Mouse (Mus musculus): ENCODE data around the gene Ndufaf1. TPM values are rescaled to one million over a fixed set of nuclear protein-coding genes. Genes with fewer than 3 reads are reported as not detected.
"Not testable (repeated sequence)": the region's sequence is repeated elsewhere in the genome, so short reads cannot be mapped to it uniquely, and the experiment has no call there.

The Ndufaf1 gene
- total and polyA plus RNA-seq, 3 experiments = 2.8 to 44.5 (median 32.5) TPM

DNA sequence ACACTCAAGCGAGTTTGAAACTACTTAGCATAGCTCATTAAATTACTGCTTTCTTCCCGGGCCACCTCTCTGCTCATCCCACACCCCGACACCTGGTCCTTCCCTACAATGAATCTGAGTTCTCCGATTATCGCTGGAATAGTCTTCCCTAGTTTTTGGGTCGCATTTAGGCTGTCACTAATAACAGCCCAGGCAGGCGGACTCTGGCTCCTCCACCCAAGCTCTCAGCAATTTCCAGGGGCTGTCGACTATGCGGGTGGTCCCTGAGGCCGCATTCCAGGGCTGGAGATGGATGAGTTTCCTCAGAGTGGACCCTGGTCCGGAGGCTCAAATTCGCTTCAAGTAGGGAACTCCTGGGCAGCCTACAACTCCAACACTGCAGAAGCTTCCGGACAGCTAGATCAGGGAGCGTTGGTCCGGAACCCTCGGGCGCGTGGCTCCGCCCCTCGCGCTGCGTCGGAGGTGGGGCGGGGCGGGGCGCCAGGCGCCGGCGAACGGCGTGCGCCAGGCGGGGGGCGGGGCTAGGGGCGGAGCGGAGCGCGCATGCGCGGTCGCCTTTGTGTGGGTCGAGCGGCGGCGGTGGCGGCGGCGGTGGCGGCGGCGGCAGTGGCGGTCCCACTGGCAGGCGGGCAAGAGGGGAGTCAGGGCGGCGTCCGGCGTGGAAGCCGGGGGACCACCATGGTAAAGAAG is 12.0 kb upstream of the Ndufaf1 start, which contains the start of gene Rtf1:
Gene Rtf1 (plus strand): TSS at position 544 of the 690 bp plus-strand sequence.
- H3K27me3 ChIP-seq (ENCODE audit: insufficient read depth, low read length) = no peaks in the 10 kb centered on the region
- TF ChIP-seq CTCF (IDR thresholded peaks at IDR 0.05; ENCODE audit: low read depth, low read length) (no peak), GATA2 (IDR thresholded peaks at IDR 0.05; ENCODE audit: borderline replicate concordance, low read depth, low read length) (no peak), TAL1 (conservative IDR thresholded peaks at IDR 0.05; ENCODE audit: low read depth, low read length) (no peak), POLR2AphosphoS5 (IDR thresholded peaks at IDR 0.05; ENCODE audit: insufficient replicate concordance, low read depth, low read length) (no peak), GATA1 (IDR thresholded peaks at IDR 0.05; ENCODE audit: borderline replicate concordance, low read length) (no peak)
- peak; percentile 77 for DNase-seq (ENCODE audit: low spot score)
- H3K4me3 ChIP-seq (ENCODE audit: low read depth, low read length) = peak within 1 kb of the TSS; percentile 99
- peak; percentile 92 for ATAC-seq (ENCODE audit: extremely low read depth, insufficient number of reproducible peaks, low FRiP score, poor library complexity, severe bottlenecking)
- peaks cover 19% of the 10 kb centered on the region for H3K36me3 ChIP-seq (replicated peaks)
- peaks cover 20% of the 10 kb centered on the region for H3K4me1 ChIP-seq (ENCODE audit: insufficient read depth, low read depth, low read length)
- H3K9me3 ChIP-seq (replicated peaks) = no peaks in the 10 kb centered on the region

- no peaks in the 10 kb centered on the region for H3K36me3 ChIP-seq (replicated peaks)
- DNase-seq (ENCODE audit: low spot score) = no peak
- peaks cover 7% of the 10 kb centered on the region for H3K4me1 ChIP-seq (ENCODE audit: insufficient read depth, low read depth, low read length)
- TF ChIP-seq GATA1 (IDR thresholded peaks at IDR 0.05; ENCODE audit: borderline replicate concordance, low read length) (no peak), GATA2 (IDR thresholded peaks at IDR 0.05; ENCODE audit: borderline replicate concordance, low read depth, low read length) (no peak), POLR2AphosphoS5 (IDR thresholded peaks at IDR 0.05; ENCODE audit: insufficient replicate concordance, low read depth, low read length) (no peak), TAL1 (conservative IDR thresholded peaks at IDR 0.05; ENCODE audit: low read depth, low read length) (no peak), CTCF (IDR thresholded peaks at IDR 0.05; ENCODE audit: low read depth, low read length) (no peak)
- H3K27me3 ChIP-seq (ENCODE audit: insufficient read depth, low read length) = no peaks in the 10 kb centered on the region
- H3K9me3 ChIP-seq (replicated peaks) = no peaks in the 10 kb centered on the region
- H3K4me3 ChIP-seq (ENCODE audit: low read depth, low read length) = no peak overlapping the region
- no peak for ATAC-seq (ENCODE audit: extremely low read depth, insufficient number of reproducible peaks, low FRiP score, poor library complexity, severe bottlenecking)
These were observed 6.4 kb upstream of the Ndufaf1 start for GRCm38 (mm10) chr2:119669010-119669409.

GRCm38 (mm10) chr2:119665744-119666143 is 3.1 kb upstream of the Ndufaf1 start:
- not testable (repeated sequence) for DNase-seq (ENCODE audit: low spot score); H3K27me3 ChIP-seq (ENCODE audit: insufficient read depth, low read length); H3K9me3 ChIP-seq (replicated peaks); ATAC-seq (ENCODE audit: extremely low read depth, insufficient number of reproducible peaks, low FRiP score, poor library complexity, severe bottlenecking); H3K4me3 ChIP-seq (ENCODE audit: low read depth, low read length); H3K36me3 ChIP-seq (replicated peaks)
- H3K4me1 ChIP-seq (ENCODE audit: insufficient read depth, low read depth, low read length) = peaks cover 17% of the 10 kb centered on the region

GRCm38 (mm10) chr2:119644254-119644653 is 18.4 kb downstream of the Ndufaf1 start:
- peaks cover 76% of the 10 kb centered on the region for H3K36me3 ChIP-seq (replicated peaks)
- no peaks in the 10 kb centered on the region for H3K27me3 ChIP-seq (ENCODE audit: insufficient read depth, low read length)
- peaks cover 19% of the 10 kb centered on the region for H3K4me1 ChIP-seq (ENCODE audit: insufficient read depth, low read depth, low read length)
- ATAC-seq (ENCODE audit: extremely low read depth, insufficient number of reproducible peaks, low FRiP score, poor library complexity, severe bottlenecking) (no peak), DNase-seq (ENCODE audit: low spot score) (no peak)
- no peak for TF ChIP-seq GATA2 (IDR thresholded peaks at IDR 0.05; ENCODE audit: borderline replicate concordance, low read depth, low read length)
- TF ChIP-seq TAL1 (conservative IDR thresholded peaks at IDR 0.05; ENCODE audit: low read depth, low read length) = no peak
- no peak for TF ChIP-seq GATA1 (IDR thresholded peaks at IDR 0.05; ENCODE audit: borderline replicate concordance, low read length)
- TF ChIP-seq POLR2AphosphoS5 (IDR thresholded peaks at IDR 0.05; ENCODE audit: insufficient replicate concordance, low read depth, low read length) = no peak
- TF ChIP-seq CTCF (IDR thresholded peaks at IDR 0.05; ENCODE audit: low read depth, low read length) = no peak
- no peak overlapping the region for H3K4me3 ChIP-seq (ENCODE audit: low read depth, low read length)
- H3K9me3 ChIP-seq (replicated peaks) = no peaks in the 10 kb centered on the region

GRCm38 (mm10) chr2:119641214-119641912 is 21.3 kb downstream of the Ndufaf1 start:
- ATAC-seq (ENCODE audit: extremely low read depth, insufficient number of reproducible peaks, low FRiP score, poor library complexity, severe bottlenecking) = peak; percentile 15; the same call in 1 of the 2 replicates
- Histone ChIP-seq H3K4me3 (ENCODE audit: low read depth, low read length) (no peak overlapping the region; the same call in 1 of the 2 replicates), H3K9me3 (replicated peaks) (no peaks in the 10 kb centered on the region), H3K4me1 (ENCODE audit: insufficient read depth, low read depth, low read length) (peaks cover 19% of the 10 kb centered on the region), H3K27me3 (ENCODE audit: insufficient read depth, low read length) (no peaks in the 10 kb centered on the region), H3K36me3 (replicated peaks) (peaks cover 78% of the 10 kb centered on the region)
- TF ChIP-seq GATA1 (IDR thresholded peaks at IDR 0.05; ENCODE audit: borderline replicate concordance, low read length) (no peak), CTCF (IDR thresholded peaks at IDR 0.05; ENCODE audit: low read depth, low read length) (no peak), TAL1 (conservative IDR thresholded peaks at IDR 0.05; ENCODE audit: low read depth, low read length) (no peak), GATA2 (IDR thresholded peaks at IDR 0.05; ENCODE audit: borderline replicate concordance, low read depth, low read length) (no peak), POLR2AphosphoS5 (IDR thresholded peaks at IDR 0.05; ENCODE audit: insufficient replicate concordance, low read depth, low read length) (no peak)
- DNase-seq (ENCODE audit: low spot score) = peak; percentile 10

- H3K4me3 ChIP-seq (ENCODE audit: low read depth, low read length) = no peak overlapping the region
- TF ChIP-seq TAL1 (conservative IDR thresholded peaks at IDR 0.05; ENCODE audit: low read depth, low read length) (no peak), GATA1 (IDR thresholded peaks at IDR 0.05; ENCODE audit: borderline replicate concordance, low read length) (no peak), GATA2 (IDR thresholded peaks at IDR 0.05; ENCODE audit: borderline replicate concordance, low read depth, low read length) (no peak), POLR2AphosphoS5 (IDR thresholded peaks at IDR 0.05; ENCODE audit: insufficient replicate concordance, low read depth, low read length) (no peak), CTCF (IDR thresholded peaks at IDR 0.05; ENCODE audit: low read depth, low read length) (no peak)
- DNase-seq (ENCODE audit: low spot score) (no peak), ATAC-seq (ENCODE audit: extremely low read depth, insufficient number of reproducible peaks, low FRiP score, poor library complexity, severe bottlenecking) (no peak)
- no peaks in the 10 kb centered on the region for H3K27me3 ChIP-seq (ENCODE audit: insufficient read depth, low read length)
- peaks cover 17% of the 10 kb centered on the region for H3K4me1 ChIP-seq (ENCODE audit: insufficient read depth, low read depth, low read length)
- H3K36me3 ChIP-seq (replicated peaks) = peaks cover 76% of the 10 kb centered on the region
- H3K9me3 ChIP-seq (replicated peaks) = no peaks in the 10 kb centered on the region
These were observed 25.8 kb downstream of the Ndufaf1 start for GRCm38 (mm10) chr2:119636781-119637180.
